ENCODE assay signal across 10 mouse cellular contexts in the genomic region with DNA sequence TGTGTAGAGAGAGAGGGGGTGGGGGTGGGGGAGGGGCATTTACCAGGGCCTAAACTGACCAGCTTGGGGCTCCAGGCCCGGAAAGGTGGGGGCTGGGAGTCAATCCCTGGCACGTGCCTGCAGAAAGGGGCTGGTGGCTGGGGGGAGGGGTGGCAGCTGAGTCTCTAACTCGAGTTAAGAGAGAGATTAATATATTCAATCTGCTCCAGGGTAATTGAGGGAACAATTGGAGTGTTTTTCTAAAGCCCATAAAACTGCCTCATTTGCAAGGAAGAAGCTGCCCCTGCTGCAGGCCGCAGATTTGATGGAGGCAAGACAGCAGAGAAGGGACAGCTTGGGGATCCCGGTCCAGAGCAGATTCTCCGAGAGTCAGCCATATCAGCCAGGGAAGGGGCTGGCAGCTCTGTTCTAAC. TPM values are rescaled to one million over a fixed set of nuclear protein-coding genes. Genes with fewer than 3 reads are reported as not detected.
DNase-seq lines count a peak whose midpoint lies in the region; ATAC-seq and TF ChIP-seq lines count a peak whose summit lies in the region.
"Had no signal": no experiment of that assay in that cellular context is flagged by ENCODE, and none has a peak within 500 bp of the region (broad histone marks: within the 10 kb centered on the region; RNA-seq: fewer than 3 reads in every experiment).

No protein-coding gene starts in this region.

- TF ChIP-seq CTCF in midbrain, postnatal 0 days (IDR thresholded peaks at IDR 0.05): no peak

- peak overlapping the region; percentile 40; the same call in 1 of the 2 replicates for H3K9ac ChIP-seq in kidney, embryonic 14.5 days (ENCODE audit: low read depth, low read length)
- H3K9ac ChIP-seq in intestine, embryonic 15.5 days: peak overlapping the region; percentile 32; the same call in 1 of the 2 replicates
- H3K9ac ChIP-seq in midbrain, postnatal 0 days (replicated peaks; ENCODE audit: low read length, poor library complexity, severe bottlenecking): no peak overlapping the region

- intact Hi-C loops in gastrocnemius, postnatal 14 days (cut with DNase I; ENCODE audit: low total_unique reads): no loop called here

- H3K4me2 ChIP-seq in kidney, embryonic 14.5 days (replicated peaks; ENCODE audit: low read depth, low read length): peak overlapping the region; percentile 41
- H3K4me2 ChIP-seq in intestine, embryonic 15.5 days (replicated peaks): peak overlapping the region; percentile 51
- H3K4me2 ChIP-seq in midbrain, postnatal 0 days (ENCODE audit: low read depth, low read length, poor library complexity, severe bottlenecking): peak overlapping the region; percentile 35; the same call in 1 of the 2 replicates

- no peaks in the 10 kb centered on the region for H3K36me3 ChIP-seq in kidney, embryonic 14.5 days (ENCODE audit: control insufficient read depth, insufficient read depth, low read length)
- H3K36me3 ChIP-seq in intestine, embryonic 15.5 days: no peaks in the 10 kb centered on the region
- H3K36me3 ChIP-seq in midbrain, postnatal 0 days (ENCODE audit: insufficient read depth, low read length): no peaks in the 10 kb centered on the region

- no peaks in the 10 kb centered on the region for H3K9me3 ChIP-seq in kidney, embryonic 14.5 days (ENCODE audit: control insufficient read depth, low read length)
- H3K9me3 ChIP-seq in intestine, embryonic 15.5 days: no peaks in the 10 kb centered on the region
- H3K9me3 ChIP-seq in midbrain, postnatal 0 days (ENCODE audit: low read length): no peaks in the 10 kb centered on the region

- H3K4me1 ChIP-seq in kidney, embryonic 14.5 days (ENCODE audit: control insufficient read depth, insufficient read depth, low read length): peaks cover 57% of the 10 kb centered on the region
- H3K4me1 ChIP-seq in intestine, embryonic 15.5 days (replicated peaks): peaks cover 45% of the 10 kb centered on the region
- H3K4me1 ChIP-seq in midbrain, postnatal 0 days (ENCODE audit: insufficient read depth, low read length): peaks cover 20% of the 10 kb centered on the region

- peak overlapping the region; percentile 90 for H3K27ac ChIP-seq in kidney, embryonic 14.5 days (ENCODE audit: low read depth, low read length)
- H3K27ac ChIP-seq in intestine, embryonic 15.5 days: peak overlapping the region; percentile 62; the same call in 1 of the 2 replicates
- H3K27ac ChIP-seq in midbrain, postnatal 0 days (ENCODE audit: low read depth, low read length): peak overlapping the region; percentile 62

- DNase-seq in kidney, adult 8-10 months: no peak
- DNase-seq in embryo, embryonic 9.5 days (ENCODE audit: extremely low spot score): peak; percentile 79
- peak; percentile 79 for DNase-seq in midbrain, postnatal 0 days (ENCODE audit: low spot score)
- no peak for DNase-seq in frontal cortex, postnatal 25 days (ENCODE audit: low spot score in 2 of 2)
- no peak for DNase-seq in gastrocnemius, postnatal 14 days

- H3K27me3 ChIP-seq in kidney, embryonic 14.5 days (ENCODE audit: control insufficient read depth, insufficient read depth, low read length): no peaks in the 10 kb centered on the region; the same call in 1 of the 2 replicates
- peaks cover 4% of the 10 kb centered on the region; the same call in 1 of the 2 replicates for H3K27me3 ChIP-seq in intestine, embryonic 15.5 days (replicated peaks)
- no peaks in the 10 kb centered on the region for H3K27me3 ChIP-seq in midbrain, postnatal 0 days (ENCODE audit: insufficient read depth, low read length)

- peak overlapping the region; percentile 22; the same call in 1 of the 2 replicates for H3K4me3 ChIP-seq in kidney, embryonic 14.5 days (ENCODE audit: low read length)
- H3K4me3 ChIP-seq in intestine, embryonic 15.5 days (replicated peaks): no peak overlapping the region
- H3K4me3 ChIP-seq in midbrain, postnatal 0 days (ENCODE audit: low read depth, low read length): no peak overlapping the region

- WGBS in kidney, embryonic 14.5 days: 3% methylated on average over 6 of the region's 6 CpGs
- WGBS in intestine, embryonic 15.5 days: 14% methylated on average over 6 of the region's 6 CpGs
- WGBS in midbrain, postnatal 0 days: 4% methylated on average over 6 of the region's 6 CpGs

- peak; percentile 63 for ATAC-seq in kidney, embryonic 14.5 days (ENCODE audit: low FRiP score, low TSS enrichment)
- peak; percentile 32; the same call in 1 of the 2 replicates for ATAC-seq in intestine, embryonic 15.5 days
- ATAC-seq in midbrain, postnatal 0 days (ENCODE audit: low FRiP score): peak; percentile 68
- ATAC-seq in cerebellum, adult (ENCODE audit: insufficient number of reproducible peaks, low FRiP score, low TSS enrichment): no peak

RNA-seq across cellular contexts. Expression of gene Ccdc33, which starts 5.8 kb away (rescaled TPM):
- polyA plus RNA-seq in kidney, embryonic 14.5 days (2014; fragmentation: Nextera tagmentation; extraction: Ambion mirVana): 0.09 and 0.57 TPM in 2 replicates
- 0.09 TPM in 1 of 2 replicates, not detected in the other for polyA plus RNA-seq in intestine, embryonic 15.5 days (2015; fragmentation: Nextera tagmentation; extraction: Ambion mirVana)
- total RNA-seq in midbrain, postnatal 0 days (2014; rRNA removed): 0.24 and 0.27 TPM in 2 replicates
- polyA plus RNA-seq in midbrain, postnatal 0 days (2015; fragmentation: Nextera tagmentation; extraction: Ambion mirVana): 1.1 and 1.4 TPM in 2 replicates
- total RNA-seq in gastrocnemius, postnatal 14 days (2021): not detected
- polyA plus RNA-seq: heart, embryonic 14.5 days; small intestine, adult 2 months had no signal

RNA-seq across cellular contexts. Expression of gene Stra6, which starts 49.3 kb away (rescaled TPM):
- 25.7 and 39.2 TPM in 2 replicates for polyA plus RNA-seq in kidney, embryonic 14.5 days (2014; fragmentation: Nextera tagmentation; extraction: Ambion mirVana)
- 4.5 and 4.6 TPM in 2 replicates for polyA plus RNA-seq in intestine, embryonic 15.5 days (2015; fragmentation: Nextera tagmentation; extraction: Ambion mirVana)
- 19.6 and 20.8 TPM in 2 replicates for total RNA-seq in midbrain, postnatal 0 days (2014; rRNA removed)
- polyA plus RNA-seq in midbrain, postnatal 0 days (2015; fragmentation: Nextera tagmentation; extraction: Ambion mirVana): 8.8 and 9.2 TPM in 2 replicates
- under 1 TPM; 0.16 to 0.29 TPM for total RNA-seq in gastrocnemius, postnatal 14 days (2021)

Comparison
In these comparisons a context has a peak if more than half of its experiments do, and no peak if none do; other contexts are left out.
1. DNase-seq: peak in embryo, embryonic 9.5 days (single experiment) and midbrain, postnatal 0 days (single experiment); none in kidney, adult 8-10 months (0 of 2), frontal cortex, postnatal 25 days (0 of 2) and gastrocnemius, postnatal 14 days (single experiment).
2. Peak in every context shown above with its lines, with median percentiles within 50 percentile points of each other: H3K27ac ChIP-seq and H3K4me2 ChIP-seq.